Mouse (Mus musculus) small intestine, adult 2 months (tissue): ENCODE results near the gene 4933434E20Rik.

Source experiments
- CTCF ChIP-seq: fragments of 200-500 bp; IDR thresholded peaks from 2 replicates; pipeline ENCODE4 v1.5.1; 2012; ENCODE audit warnings: low read depth, mild to moderate bottlenecking, control low read depth, inconsistent platforms, low read length, moderate library complexity, mixed read lengths; ENCODE audit not compliant: insufficient replicate concordance, insufficient read length; ENCODE audit errors: extremely low read depth
- POLR2A ChIP-seq: fragments of 200-500 bp; IDR thresholded peaks from 2 replicates; pipeline ENCODE4 v1.6.1; 2012; ENCODE audit warnings: low read depth, mild to moderate bottlenecking, control low read depth, inconsistent platforms, low read length, moderate library complexity

- TF ChIP-seq POLR2A (0 out of 2 replicates have a peak, but pooled peaks have one; percentile 28), CTCF (peak; percentile 10; the same call in 1 of the 2 replicates)
These were observed 31.6 kb downstream of the 4933434E20Rik start for GRCm38 (mm10) chr3:90083034-90083433.
